Mouse (Mus musculus): ENCODE data around the gene Kif5a.
"Not testable (repeated sequence)": the region's sequence is repeated elsewhere in the genome, so short reads cannot be mapped to it uniquely, and the experiment has no call there.

Gene Kif5a

DNA sequence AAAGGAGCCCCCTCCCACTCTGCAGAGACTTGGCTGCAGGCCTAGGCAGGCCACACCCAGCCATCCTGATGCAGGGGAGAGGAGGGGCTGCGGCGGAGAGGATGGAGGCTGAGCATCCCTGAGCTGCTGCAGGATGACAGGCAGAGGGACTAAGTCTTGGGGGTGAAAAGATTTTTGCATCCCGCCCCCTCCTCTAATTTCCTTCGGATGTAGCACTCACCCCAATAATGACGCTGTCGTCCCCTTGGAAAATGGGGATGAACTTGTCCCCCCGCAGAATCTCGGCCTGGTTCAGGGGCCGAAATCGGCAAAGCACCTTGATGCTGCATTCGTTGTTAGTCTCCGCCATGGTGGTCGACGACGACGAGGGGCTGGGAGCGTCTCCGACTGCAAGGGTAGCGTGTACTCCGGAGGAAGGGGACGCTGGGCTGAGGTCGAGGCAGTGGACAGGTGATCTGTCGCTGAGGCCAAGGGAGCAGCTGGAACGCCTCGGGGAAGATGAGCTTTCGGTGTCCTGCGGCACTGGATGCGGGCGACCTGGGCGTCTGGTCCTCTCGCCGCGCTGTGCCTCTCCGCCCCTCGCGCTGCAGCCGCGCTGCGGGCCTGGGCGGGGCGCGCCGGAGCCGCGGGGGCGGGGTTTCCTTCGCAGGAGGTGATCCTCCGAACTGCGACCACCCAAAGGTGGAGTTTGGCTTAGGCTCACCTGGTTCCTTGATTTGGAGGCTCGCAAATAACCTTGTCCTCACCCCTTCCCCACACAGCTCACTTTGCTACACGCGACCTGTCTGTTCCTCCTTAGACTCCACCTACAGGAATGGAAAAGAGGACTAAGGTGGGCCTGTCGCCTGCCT is at the start of gene Kif5a:
TSS of gene Kif5a (minus strand) at position 801 of the 851 bp plus-strand sequence.
- DNase-seq (ENCODE audit: low spot score in 2 of 2) = peak; percentile 80 to 82

DNA sequence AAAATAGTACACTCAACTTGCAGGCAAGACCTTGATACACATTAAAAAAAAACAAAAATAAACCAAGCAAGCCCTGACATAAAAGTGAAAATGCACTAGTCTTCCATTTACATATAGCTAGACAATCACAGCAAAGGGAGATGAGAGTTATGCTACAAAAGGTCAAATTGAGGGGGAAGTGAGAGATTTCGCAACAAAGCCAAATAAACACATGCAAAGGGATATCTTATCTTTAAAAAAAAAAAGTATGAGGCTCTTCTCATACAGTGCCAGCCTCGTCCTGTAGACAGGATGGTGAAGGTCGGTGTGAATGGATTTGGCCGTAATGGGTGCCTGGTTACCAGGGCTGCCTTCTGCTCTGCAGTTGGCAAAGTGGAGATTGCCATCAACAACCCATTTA is 49.7 kb upstream of the Kif5a start:
- DNase-seq (ENCODE audit: low spot score in 2 of 2) = no peak

DNA sequence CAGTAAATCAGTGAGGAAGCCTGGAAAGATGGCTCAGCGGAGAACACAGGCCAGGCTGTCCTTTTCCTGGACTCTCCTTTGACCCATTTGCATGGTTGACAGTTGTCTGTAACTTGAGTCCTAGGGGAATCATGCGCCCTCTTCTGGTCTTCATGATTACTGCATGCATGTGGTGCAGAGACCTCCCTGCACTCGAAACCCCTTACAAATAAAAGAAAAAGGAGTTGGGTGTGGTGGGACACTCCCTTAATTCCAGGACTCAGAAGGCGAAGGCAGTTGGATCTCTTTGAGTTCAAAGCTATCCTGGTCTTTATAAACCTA is 49.2 kb upstream of the Kif5a start:
- DNase-seq (ENCODE audit: low spot score in 2 of 2) = peak; percentile 75 to 80

DNA sequence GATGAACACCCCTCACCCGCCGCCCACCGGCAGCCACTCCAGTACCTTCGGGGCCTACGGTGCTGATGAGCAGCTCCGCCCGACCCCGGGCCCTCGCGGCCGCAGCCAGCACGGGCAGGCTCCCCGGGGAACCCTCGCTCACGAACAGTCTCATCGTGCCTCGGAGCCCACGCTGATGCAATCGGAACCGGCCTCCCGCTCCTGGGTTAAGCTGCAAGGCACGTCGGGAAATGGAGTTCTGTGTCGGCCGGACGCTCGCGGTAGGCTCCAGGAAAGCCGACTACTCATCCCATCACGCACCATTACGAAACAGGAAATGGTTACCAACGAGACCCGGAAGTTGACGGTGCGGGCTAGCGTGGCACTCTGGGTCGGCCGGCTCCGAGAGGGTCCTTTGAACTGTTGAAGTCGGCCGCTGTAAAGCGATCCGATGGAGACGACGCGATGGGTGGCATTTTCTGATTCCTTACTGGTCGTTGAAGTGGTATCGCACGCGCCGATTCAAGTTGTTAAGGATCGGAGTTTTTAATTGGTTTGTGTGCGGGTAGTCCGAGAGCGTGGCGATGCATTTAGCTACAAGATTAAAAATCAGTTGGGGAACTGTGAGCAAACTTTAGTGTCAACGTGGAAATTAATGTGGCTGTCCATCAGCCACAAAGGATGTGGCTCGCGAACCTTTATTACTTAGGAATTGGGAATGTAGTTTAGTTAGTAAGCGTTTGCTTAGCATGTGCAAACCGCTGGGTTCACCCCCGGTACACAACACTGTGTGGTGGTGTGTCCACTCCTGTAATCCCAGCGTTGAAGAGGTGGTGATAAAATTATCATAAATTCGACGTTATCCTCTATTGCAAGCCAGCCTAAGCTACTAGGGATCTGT is 48.6 kb upstream of the Kif5a start, which contains the start of gene Mars:
TSS of gene Mars (minus strand) at position 311 of the 880 bp plus-strand sequence.
- DNase-seq (ENCODE audit: low spot score in 2 of 2) = peak; percentile 94 to 97

DNA sequence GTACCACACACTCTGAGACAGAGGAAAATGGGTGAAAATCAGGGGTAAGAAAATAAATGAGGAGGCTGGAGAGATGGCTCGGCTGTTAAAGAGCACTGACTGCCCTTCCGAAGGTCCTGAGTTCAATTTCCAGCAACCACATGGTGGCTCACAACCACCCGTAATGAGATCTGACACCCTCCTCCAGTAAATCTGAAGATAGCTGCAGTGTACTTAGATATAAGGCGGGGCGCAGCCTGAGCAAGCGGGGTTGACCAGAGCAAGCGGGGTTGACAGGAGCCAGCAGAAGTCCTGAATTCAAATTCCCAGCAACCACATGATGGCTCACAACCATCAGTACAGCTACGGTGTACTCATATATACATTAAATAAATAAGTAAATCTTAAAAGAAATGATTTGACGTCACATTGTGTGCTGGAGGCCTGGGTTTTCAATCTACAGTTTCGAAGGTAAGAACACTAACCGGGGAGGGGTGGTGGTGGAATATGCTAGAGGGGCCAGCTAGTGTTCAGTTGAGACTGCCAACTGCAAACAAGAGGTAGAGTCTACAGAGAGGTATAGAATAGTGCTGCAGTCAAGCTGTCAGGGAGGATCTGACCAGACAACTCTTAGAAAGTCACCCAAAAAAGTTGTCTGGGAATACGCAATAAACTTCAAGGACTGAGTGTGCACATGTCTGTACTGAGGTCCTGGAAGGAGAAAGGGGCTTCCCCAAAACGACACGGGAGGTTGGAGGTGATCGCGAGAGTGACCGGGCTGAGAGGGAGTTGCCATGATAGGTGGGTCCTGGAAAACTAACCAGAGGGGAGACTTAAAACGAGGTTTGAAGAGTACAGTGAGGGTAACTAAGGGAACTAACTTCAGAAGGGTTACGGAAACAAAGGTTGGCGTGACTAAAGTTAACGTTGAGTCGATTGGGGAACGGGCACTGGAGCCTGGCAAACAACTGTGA is 47.7 kb upstream of the Kif5a start:
- DNase-seq (ENCODE audit: low spot score in 2 of 2) = no peak

DNA sequence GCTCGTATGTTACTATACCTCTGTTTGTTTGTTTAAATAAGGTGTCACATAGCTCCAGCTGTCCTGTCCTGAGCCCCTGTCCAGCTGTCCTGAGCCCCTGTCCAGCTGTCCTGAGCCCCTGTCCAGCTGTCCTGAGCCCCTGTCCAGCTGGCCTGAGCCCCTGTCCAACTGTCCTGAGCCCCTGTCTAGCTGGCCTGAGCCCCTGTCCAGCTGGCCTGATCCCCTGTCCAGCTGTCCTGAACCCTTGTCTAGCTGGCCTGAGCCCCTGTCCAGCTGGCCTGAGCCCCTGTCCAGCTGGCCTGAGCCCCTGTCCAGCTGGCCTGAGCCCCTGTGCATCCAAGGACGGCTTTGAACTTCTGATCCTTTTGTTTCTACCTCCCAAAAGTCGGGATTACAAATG is 46.0 kb upstream of the Kif5a start:
- not testable (repeated sequence) for DNase-seq (ENCODE audit: low spot score in 2 of 2)

DNA sequence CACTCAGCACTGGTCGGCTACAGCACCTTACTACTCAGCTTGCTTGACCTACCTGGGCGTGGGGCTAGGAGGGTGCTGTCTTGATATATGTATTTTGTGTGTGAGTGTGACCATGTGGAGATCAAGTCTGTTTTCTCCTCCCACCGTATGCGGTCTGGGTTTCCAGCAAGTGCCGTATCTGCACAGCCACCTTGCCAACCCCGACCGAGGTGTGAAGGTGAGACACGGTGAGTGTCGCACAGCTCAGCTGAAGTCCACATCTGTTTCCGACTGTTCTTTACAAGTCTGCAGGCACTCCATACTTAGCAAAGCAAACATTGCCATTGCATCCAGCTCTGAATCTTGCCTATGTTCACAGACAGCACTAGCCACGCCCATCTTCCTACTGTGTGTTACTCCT is 40.0 kb upstream of the Kif5a start:
- DNase-seq (ENCODE audit: low spot score in 2 of 2) = no peak

DNA sequence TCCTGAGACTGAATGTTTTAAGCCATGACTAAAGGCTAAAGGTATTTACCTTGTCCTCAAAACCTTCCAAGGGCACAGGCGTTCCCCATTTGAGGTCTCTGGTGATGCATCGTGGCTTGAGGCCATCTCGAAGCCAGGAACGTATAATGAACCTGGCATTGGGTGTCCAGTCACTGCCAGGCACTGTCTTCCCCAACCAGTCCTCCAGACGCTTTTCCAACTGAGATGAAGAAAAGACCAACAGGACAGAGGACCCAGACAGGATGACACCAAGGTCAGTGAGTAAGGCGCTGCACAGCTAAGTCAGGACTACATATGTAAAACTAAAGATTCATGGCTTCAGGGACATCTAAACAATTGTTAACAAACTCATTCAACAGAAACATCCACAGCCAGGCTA is 37.2 kb upstream of the Kif5a start:
- no peak for DNase-seq (ENCODE audit: low spot score in 2 of 2)

DNA sequence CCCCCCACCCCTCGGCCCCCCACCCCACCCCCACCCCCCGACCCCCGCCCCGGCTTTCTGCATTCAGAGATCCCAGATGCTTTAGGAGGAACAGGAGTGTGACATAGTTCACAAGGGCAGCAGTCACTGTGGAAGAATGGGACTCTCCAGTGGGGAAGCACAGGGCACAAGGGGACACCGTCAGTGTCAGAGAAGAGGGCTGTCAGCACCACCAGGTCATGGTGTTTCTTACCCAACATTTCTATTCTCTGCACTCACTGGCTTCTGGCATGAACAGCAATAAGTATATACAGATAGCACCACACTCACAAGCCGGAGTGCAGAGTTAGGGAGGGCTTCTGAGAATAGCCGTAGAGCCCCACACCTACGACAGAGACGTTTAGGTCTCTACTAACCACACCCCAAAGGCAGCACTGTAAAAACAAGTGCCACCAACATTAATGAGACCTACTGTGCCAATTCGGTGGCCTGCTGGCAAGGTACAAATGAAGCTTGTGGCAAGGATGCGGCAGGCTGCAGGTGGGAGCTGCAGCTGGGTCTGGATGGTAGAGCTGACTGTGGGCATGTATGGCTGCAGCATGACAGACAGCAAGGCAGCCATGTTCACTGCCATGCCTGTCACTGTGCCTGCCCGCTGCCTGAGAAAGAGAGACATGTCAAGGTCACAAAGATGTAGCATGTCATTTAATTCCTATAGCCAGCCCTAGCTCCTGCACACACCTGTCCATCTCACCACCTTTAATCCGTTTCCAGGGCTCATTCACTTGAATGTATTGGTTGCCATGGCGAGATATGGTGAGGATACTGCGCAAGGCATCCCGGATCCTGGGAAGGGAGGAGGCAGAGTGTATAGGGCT is 34.1 kb upstream of the Kif5a start:
- no peak for DNase-seq (ENCODE audit: low spot score in 2 of 2)

DNA sequence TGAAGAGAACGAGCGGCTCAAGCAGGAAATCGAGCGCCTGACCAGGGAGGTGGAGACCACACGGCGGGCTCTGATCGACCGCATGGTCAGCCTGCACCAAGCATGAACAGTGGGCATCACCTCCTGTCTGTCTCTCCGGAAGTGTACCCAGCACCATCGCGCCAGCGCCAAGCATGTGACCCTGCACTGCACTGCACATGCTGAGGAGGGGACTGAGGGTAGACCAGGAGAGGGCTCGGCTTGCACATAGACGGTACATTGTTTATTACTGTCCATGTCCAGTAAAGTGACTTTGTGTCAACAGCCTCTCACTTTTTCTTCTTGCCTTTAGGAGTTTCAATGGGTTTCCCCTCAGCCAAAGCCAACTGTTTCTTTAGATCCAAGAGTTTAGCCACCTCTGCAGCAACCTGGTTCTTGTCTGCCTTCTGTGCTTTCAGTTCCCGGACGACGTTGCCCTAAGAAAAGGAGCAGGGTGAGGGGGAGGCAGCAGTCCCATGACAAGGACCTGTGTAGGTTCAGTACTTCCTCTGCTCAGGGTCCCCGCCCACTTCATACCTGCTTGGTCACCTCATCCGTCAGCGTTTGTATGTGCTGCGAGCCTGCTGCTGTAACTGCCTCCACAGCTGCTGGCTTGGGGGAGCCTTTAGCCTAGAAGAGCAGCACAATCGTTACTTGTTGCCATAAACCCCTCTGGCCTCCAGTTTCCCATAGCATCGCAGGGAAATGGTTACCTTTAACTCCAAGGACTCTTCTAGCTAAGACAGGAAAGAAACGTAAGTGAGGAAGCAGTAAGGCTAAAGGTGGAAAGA is 33.0 kb upstream of the Kif5a start:
- DNase-seq (ENCODE audit: low spot score in 2 of 2) = no peak

DNA sequence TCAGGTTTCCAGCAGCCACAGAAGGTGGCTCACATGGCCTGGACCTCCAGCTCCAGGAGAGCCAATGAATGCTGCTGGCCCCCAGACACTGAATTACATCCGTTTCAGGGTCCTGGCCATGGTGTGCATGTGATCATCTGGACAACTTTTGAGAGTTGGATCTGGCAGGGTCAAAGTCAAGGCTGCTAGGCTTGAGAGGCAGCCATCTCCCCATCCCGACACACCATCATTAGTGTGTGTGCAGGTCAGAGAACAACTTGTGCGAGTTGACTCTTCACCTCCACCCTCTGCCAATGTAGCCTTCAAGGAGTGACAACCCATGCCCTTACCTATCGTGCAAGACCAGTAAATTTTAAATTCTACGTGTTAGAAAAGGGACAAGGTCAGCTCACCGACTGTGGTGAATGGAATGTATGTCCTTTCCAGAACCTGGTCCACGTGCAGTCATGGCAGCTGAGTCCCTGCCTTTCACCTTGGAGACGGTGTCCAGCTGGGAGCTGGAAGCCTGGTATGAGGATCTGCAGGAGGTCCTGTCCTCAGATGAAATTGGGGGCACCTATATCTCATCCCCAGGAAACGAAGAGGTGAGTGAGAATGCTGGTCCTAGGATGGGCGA is 31.9 kb upstream of the Kif5a start:
- DNase-seq (ENCODE audit: low spot score in 2 of 2) = no peak

DNA sequence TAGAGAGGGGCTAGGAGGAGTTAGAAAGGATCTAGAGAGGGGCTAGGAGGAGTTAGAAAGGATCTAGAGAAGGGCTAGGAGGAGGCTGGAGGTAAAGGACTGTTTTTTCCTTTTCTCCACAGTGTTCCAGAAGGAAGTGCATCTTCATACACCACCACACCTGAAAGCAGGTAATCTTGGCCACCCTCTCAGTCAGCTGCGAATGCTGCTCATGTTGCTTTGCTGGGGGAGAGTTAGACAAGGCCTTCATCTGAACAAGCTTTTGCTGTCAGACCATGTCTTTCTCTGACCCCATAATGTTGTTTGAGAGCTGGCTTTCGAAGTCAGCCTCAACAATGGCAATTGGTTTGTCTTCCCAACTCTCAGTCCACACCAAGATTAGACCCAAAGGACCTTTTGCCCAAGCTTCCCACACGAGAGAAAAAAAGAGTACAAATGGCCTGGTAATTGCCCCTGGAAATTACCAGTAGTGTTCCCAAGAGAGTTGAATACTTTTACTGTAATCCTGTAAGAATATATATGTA is 30.5 kb upstream of the Kif5a start:
- no peak for DNase-seq (ENCODE audit: low spot score in 2 of 2)

DNA sequence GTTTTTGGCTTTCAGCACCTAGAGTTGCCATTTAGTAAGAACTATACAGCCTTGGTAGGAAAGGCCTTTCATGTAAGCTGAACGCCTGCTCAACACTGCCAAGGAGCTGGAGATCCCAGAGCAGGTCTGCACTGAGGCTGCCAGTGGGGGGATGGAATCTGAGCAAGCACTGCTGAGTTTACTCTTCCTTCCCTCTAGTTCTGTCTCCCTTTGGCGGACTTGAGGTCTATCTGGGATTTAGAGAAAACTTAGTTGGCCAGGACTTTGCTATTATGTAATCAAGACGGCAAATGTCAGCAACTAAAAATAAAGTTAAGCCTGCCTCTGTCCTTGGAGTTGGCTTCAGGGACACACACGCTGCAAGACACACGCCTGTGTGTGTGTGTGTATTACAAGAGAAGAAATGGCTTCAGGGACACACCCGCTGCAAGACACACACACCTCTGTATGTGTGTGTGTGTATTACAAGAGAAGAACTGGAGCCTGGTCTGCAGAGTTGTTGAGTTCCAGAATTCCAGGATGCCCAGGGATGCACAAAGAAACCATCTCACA is 29.9 kb upstream of the Kif5a start:
- no peak for DNase-seq (ENCODE audit: low spot score in 2 of 2)

DNA sequence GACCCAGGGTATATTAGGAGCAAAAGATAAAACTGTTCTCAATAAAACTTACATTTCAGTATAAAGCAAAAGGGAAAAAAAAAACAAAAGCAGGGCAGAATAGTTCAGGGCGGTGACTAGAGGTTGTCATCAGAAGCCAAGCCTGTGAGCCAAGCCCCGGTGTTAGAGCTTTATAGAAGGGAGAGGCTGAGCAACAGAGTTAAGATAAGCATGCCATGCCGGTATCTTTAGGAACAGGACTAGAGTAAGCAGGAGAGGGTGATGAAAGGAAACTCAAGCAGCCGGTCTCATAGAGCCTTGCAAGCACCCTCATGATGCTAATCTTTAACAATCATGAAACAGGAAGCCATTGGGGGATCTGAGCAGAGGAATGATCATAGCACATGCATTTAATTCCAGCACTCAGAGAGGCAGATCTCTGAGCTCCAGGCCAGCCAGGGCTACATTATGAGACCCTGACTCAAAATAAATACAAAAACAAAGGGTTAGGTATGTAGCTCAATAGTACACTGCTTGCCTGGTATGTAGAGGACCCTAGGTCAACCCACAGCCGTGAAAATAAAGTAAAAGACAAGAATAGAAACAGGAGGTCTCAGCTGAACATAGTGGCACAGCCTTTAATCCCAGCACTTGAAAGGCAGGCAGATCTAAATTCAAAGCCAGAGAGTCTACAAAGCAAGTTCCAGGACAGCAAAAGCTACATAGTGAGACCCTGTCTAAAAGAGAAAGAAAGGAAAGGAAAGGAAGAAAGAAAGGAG is 28.9 kb upstream of the Kif5a start:
- DNase-seq (ENCODE audit: low spot score in 2 of 2) = no peak

DNA sequence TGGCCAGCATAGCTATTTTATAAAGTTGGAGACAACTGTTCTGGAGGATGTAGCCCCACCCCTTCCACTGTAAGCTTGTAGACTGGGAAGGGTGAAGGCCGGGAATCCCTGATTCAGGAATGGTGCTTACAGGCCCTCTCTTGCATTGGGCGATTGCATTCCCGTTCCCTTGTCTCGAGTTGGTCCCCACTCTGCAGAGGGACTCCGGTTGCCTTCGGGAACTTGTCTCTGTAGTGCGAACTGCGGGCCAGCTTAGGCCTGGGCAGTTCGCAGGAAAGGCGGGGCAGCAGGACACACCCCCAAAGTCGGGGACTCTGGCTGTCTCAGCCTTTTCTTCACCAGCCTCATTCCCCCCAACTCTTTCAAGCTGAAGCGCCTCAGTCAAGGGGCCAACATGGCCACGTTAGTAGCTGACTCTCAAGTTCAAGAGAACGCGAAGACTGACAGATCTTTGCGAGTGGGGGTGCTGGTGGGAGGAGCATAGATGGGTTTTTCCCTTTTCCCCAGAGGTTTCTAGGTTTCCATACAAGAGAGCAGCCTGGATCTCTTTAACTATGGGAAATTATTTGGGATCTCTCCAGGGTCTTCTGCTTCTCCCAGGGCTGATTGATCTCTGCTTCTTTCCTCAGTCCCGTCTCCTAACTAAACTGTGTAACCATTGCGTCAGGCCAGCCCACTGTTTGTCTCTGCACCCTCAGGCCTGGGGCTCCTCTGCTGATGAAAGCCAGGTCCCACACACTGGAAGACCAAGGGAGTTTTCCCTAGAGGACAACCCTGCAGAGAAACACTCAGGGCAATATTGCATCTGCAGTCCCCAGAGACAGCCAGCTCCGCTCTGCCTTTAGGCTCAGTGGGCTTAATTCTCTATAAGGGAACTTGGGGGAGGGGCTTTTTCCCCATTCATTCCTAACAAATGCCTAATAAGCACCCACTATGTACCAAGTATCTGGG is 28.1 kb upstream of the Kif5a start:
- DNase-seq (ENCODE audit: low spot score in 2 of 2) = no peak

DNA sequence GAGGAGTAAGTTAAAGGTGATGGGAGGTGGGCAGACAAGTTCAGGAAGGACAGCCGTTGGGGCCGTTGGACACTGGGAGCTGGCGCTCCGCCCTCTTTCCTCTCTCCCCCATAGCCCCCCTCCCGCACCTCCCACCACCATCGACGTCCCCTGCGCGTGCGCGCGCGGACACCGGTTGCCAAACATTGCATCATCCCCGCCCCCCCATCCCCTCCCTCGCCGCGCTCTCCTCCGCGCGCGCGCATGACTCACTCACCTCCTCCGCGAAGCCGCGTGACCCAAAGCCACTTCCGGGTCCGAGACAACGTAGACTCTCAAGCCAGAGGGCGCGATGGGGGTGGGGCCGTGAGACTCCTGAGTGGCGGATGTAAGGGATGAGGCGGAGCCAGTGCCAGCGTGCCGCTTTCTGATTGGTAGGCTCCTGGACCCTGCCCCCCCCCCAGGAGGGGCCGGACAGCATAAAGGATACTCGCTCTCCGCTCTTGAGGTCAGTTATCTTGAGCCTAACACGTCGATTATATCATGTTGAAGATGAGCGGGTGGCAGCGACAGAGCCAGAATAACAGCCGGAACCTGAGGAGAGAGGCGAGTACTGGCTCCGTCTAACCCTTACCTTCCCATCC is 27.3 kb upstream of the Kif5a start:
- DNase-seq (ENCODE audit: low spot score in 2 of 2) = peak; percentile 99 to 100

Data from frontal cortex, postnatal 36 days (tissue).